Mouse (Mus musculus): ENCODE measurements at regions not wholly inside any gene's neighbourhood (a gene's known extent, or its start where the extent isn't known, plus 50 kb on each side); places are given as distances from the start of the nearest gene placed in this dataset.

DNA sequence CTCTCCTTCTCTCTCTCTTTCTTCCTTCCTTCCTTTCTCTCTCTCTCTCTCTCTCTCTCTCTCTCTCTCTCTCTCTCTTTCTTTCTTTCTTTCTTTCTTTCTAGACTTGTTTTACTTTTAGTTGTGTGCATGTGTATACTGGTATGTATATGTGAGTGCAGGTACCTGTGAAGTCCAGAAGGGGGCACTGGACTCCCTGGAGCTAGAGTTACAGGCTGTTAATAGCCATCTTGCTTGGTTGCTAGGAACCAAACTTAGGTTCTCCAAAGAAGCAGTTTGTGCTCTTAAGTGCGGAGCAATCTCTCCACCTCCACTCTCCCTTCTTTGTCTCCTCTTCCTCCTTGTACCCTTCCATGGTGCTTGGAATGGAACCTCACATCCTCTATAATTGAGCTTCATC lies 77.2 kb downstream of the Gm10604 start:
- no peak for ATAC-seq (replicated peaks; ENCODE audit: low FRiP score, poor library complexity, severe bottlenecking)

DNA sequence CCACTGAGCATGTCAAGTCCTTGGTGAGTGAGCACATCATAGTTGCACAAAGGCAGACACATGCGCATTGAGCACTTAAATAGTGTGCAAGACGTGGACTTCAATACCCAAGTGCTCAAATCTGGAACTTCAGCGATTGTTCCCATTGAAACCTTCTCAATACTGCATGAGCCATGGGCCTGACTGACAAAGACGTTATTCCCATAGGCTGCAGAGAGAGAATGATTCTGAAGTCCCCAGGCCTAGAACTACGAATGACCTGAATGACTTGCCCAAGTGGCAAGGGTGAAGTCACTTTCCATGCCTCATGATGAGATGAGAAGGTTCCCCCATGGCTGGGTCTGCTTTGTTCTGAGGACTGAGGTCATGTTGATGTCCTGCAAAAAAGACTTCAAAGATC lies 77.7 kb downstream of the Gm10604 start:
- ATAC-seq (replicated peaks; ENCODE audit: low FRiP score, poor library complexity, severe bottlenecking), result no peak

DNA sequence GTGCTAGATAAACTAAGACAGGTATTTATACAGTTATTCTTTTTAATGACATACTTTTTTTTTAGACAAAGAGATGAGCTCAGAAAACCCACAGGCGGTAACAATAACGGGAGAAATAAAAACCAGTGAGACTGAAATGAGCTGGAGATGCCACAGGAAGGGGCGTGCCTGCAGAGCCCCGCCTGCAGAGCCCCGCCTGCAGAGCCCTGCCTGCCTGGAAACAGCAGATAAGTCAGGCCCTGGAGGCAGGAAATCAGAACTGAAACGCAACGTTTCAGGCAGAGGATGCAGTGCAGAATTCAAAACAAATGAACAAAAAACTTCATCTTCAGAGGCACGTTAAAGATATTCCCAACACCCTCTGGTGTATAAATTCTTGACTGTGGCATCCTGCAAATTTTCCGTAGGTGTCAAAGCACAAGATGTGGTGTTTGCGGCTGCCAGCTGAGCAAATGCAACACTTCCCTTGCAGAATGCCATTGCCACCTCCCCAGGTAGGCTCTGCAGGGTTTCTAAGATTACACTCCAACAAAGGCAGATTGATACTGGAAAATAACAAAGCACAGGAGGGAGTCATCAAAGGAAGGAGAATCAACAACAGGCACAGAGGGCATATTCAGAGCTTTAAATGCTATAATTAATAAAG lies 81.0 kb downstream of the Gm10604 start:
- peak; percentile 99 for ATAC-seq (replicated peaks; ENCODE audit: low FRiP score, poor library complexity, severe bottlenecking)

DNA sequence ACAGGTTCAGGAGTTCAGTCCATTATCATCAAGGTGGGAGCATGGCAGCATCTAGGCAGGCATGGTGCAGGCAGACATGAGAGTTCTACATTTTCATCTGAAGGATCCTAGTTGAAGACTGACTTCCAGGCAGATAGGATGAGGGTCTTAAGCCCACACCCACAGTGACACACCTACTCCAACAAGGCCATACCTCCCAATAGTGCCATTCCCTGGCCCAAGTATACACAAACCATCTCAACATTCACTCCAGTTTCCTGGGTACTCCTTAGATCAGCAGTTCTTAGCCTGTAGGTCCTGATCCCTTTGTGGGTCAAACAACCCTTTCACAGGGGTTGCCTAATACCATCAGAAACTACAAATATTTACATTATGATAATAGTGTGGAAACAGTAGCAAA lies 83.8 kb downstream of the Gm10604 start:
- no peak for ATAC-seq (replicated peaks; ENCODE audit: low FRiP score, poor library complexity, severe bottlenecking)

DNA sequence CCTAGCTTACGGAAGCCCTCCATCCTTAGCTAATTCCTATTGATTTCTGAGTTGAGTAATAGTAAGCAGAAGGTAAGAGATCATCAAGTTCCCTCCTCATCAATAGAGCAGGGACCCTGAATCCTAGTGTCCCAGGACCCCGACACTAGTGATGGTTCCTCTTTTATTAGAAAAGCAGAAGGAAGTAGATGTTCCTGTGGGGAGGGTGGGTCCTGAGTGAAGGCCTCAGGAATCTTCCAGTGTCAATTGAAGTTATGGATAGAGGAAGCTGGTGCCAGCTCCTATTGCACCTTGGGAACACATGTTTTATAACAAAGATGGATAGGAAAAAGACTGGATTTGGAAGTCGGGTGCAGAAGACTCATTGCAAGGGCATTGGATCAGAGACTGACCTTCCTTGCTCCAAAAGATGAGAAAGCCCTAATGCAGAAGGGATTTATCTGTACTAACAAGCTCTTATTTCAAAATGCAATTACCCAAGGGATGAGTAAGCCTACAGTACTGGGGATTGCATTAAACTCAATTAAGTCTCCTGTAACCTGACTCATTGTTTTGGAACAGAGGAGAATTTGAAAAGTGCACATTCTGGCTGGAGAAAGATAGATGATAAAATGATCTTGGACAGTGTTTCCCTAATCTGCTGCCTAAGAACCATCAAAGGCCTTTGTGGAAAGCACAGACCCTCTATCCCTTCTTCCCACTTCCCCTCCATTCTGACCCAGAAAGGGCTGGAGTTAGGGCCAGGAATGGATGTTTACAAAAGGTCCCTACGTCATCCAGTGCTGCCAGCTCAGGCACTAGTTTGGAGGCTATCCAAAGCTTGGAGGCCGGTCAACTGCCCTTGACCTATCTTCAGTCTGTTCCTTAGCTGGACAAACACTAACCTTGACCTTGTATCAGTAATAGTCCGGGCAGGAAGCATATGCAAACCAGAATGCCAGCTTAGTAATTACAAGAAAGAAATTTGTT lies 84.9 kb downstream of the Gm10604 start:
- no peak for ATAC-seq (replicated peaks; ENCODE audit: low FRiP score, poor library complexity, severe bottlenecking)

DNA sequence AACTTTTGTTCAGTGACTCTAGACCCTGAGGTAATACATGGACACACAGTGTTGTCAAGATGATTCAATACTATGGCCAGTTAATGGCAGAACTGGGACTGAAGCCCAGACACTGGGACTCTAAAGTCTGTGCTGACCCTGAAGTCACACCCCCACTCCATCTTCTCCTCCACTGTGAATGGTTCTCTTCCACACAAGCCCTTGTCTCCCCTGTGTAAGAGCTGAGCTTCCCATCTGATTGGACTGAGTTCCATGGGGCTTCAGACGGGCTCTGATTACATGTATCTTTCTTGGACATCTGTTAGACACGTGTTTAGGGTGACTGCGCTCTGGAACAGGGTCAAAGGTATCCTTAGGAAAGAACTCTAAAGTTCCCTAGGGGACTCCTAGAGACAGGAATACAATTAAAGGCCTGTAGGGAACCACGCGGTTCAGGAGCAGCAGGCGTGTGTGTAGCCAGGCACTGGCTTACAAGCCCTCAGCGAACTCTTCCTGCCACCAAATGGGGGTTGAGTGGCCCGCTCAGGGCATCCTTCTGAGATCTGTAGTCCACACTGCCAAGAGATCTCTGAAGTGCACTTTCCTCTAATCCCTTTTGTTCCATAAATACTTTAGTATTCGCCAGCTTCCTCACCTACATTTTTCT lies 87.4 kb downstream of the Gm10604 start:
- peak; percentile 83 for ATAC-seq (replicated peaks; ENCODE audit: low FRiP score, poor library complexity, severe bottlenecking)

DNA sequence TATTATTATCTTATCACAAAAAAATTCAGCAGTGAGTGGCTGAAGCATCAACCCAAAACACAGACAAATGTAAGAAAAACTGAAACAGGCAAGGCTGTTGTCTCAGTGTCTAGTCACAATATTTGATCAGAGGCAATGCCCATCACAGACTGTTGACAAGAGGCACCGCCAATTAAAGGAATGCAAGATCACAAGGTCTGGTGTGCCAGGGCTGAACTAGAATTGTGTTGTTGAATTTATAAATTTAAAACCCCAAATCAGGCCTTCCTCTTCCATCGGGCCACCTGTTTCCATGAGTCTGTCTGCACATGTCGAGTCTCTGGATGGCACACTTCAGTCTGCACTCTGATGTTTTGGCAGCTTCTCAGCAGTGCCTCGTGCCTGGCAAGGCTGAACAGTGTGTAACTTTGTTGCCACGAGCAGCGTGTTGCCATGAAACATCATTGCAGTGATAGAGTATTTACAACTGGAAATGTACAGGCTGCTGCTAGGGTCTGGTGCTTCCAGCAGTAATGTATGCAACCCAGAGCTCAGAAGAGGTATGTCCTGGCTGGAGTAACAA lies 91.9 kb downstream of the Gm10604 start:
- no peak for ATAC-seq (replicated peaks; ENCODE audit: low FRiP score, poor library complexity, severe bottlenecking)

DNA sequence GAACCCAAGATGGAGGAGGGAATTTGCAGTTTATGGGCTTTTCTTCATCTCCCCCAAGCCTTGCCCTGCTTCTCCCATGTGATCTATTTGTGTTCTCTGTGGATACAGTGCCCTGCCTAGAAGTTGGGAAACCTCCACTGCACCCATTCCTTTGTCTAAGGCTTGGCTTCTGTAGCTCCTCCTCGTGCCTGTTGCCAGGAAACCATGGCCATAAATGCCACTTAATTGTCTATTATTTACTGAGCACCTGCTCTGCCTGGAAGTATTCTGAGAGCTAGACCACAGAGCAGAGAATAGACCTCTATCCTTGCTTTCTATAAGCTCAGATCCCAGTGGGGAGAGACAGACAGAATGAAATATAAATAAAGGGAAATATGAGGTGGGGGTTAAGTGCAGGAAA lies 93.7 kb downstream of the Gm10604 start:
- no peak for ATAC-seq (replicated peaks; ENCODE audit: low FRiP score, poor library complexity, severe bottlenecking)

DNA sequence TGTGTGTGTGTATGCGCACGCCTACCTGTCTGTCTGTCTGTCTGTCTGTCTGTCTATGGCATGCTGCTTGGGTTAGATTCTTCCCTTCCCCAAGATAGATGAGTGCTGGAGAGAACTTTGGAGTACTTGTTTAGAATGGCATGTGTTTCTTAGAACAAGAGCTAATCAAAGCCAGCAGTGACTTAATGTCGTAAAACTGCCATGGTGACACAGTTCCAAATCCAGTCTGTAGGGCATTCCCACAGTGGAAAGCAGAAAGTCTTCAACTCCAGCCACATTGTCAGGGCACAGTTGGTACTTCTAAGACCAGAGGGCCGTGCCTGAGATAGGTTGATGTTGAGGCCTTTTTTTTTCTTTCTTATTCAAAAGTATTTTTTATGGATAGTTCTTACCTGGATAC lies 95.6 kb downstream of the Gm10604 start:
- no peak for ATAC-seq (replicated peaks; ENCODE audit: low FRiP score, poor library complexity, severe bottlenecking)

DNA sequence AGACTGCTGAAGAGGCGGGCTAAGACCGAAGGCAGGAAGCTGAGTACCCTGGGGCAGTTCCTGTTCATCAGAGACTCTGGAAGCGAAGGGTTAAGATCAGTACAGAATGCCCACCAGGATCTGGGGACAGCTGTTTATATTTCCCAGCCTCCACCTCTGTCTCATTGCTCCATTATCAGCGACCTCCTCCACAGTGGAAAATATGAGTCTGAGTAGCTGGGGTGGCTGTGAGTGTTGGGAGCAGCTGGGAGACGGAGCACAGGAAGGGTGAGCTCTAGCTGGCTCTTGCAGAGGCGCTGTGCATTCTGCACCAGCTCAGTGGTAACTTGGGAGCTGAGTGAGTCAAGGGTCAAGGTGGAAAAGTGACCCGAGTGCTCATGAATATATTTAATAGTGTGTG lies 96.2 kb downstream of the Gm10604 start:
- no peak for ATAC-seq (replicated peaks; ENCODE audit: low FRiP score, poor library complexity, severe bottlenecking)

DNA sequence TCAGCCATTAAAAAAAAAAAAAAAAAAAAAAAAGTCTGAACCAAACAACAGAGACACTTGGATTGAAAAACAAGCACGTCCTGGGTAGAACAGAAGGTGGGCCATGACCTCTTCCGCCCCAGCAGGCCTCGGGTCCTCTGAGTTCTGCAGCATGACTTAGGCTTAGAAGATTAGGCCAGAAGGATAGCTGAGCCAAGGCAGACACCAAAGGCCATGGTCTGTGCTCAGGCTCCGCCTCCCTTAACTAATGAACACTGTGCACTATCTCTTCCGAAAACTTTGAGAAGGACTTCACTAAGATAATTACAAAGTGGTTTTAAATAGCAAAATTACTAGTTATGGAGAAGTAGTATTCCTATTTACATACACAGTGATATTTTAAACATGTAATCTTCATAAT lies 97.8 kb downstream of the Gm10604 start:
- peak; percentile 56; the same call in 1 of the 2 replicates for ATAC-seq (replicated peaks; ENCODE audit: low FRiP score, poor library complexity, severe bottlenecking)

DNA sequence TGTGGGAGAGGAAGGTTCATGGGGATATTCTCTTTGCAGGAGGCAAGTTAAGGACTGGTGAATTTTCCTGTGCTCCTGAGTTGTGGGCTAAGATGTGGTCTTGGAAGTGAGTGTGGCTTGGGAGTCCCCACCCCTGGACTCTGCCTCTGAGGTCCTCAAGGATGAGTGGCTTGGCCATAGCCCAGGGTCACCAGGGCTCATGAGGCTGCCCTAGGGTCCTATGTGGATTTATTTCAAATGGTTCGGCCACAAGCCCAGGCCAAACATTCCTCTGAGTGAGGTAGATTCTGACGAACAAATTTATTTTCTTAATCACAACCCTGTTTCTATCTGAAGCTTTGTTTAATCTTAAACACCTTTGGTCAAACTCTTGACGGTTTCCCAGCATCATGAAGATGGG lies 98.4 kb downstream of the Gm10604 start:
- ATAC-seq (replicated peaks; ENCODE audit: low FRiP score, poor library complexity, severe bottlenecking), result no peak

DNA sequence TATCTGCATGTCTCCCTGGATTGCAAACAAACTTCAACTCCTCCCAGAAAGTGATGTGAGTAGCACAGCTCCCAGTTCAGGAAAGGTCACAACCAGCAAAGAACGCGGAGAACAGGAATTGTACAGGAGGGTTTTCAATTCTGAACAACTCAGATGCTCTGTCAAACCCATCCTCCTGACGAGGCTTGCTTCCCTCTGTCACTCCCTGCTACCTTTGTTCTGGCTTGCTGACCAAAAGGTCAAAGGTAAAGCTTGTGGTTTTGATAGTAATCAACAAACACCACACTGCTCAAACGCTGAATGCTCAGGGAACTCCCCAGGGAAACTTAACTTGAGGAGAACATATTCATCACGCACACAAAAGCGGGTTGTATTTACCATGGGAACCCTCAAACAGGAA lies 102.4 kb downstream of the Gm10604 start:
- ATAC-seq (replicated peaks; ENCODE audit: low FRiP score, poor library complexity, severe bottlenecking), result no peak

DNA sequence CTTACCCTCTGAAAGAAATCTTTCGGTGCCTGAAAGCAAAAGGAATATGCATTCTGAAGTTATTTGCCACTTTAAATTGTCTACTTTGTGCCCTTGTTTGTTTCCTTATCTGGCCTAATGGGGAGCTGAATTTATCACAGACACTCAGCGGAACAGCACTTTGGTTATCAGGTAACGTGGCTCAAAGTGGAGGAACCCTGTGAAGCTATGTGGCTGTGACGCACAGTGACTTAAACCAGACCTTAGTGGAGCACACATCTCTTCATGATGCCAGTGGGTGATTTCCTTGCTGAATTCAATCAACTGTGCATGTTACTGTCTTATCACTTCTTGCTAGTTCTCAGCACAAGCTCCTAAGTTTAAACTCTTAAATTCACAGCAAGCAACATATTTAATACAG lies 103.1 kb downstream of the Gm10604 start:
- no peak for ATAC-seq (replicated peaks; ENCODE audit: low FRiP score, poor library complexity, severe bottlenecking)

DNA sequence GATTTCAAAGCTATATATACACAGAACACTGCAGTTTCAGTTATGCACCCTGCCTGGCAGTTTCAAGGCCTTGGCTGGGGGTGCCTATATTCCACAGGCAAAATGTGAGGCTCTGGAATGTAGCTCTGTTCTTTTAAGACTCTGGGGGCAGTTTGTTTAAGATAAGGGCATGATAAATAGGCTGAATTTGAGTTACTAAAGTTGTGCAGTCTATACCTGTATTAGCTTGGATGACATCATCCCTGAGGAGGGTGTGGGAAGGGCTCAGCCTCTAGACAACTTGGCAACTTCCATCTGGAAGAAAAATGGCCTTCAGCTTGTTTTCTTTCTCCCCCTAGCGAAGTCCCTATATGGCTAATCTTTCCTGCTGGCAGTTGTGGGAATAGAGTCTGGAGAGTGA lies 105.1 kb downstream of the Gm10604 start:
- no peak for ATAC-seq (replicated peaks; ENCODE audit: low FRiP score, poor library complexity, severe bottlenecking)

DNA sequence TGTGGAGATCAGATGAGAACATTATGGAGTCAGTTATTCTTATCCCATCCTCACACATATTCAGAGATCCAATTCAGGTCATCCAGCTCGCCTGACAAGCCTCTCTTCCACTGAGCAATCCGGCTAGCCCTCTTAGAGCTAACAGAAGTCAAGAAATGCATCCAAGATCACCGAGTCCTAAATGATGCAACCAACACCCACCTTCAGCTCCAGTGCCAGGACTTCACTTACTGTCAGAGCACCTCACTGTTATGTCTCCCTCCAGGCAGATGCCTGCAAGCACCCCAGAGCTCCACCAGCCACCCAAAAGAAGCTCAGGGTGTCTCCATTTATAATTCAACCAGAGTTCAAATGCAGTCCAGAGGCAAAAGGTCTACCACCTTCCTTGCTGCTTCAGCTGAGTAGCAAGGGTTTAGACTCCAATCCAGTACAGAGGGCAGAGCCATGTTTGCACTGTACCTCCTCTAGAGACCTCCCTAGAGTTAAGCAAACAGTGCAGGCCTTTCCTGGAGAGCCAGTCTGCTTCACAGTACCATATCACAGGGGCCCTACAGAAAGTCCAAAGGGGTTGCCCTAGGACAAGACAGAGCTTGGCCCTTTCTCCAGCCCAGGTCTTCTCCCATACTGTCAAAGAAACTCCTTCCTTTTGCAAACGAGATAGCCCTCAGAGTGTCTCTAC lies 106.3 kb downstream of the Gm10604 start:
- no peak for ATAC-seq (replicated peaks; ENCODE audit: low FRiP score, poor library complexity, severe bottlenecking)

DNA sequence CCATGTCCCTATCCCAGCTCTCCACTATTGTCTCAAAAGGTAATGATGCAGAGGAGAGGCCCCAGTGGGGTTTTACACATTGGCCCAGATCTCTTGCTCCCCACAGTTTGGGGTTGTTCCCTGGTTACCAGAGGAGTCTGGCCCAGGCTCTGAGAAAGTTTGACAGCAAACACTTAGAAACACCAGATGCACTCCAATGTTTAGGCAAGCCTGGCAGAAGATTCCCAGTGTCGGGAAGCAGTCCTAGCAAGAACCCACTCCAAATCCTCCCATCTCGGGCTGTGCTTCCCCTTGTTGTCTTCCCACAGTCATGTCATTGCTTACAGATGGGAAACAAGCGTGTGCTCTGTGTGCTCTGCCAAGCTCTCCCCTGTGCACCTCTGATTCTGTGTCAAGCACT lies 109.0 kb downstream of the Gm10604 start:
- no peak for ATAC-seq (replicated peaks; ENCODE audit: low FRiP score, poor library complexity, severe bottlenecking)

DNA sequence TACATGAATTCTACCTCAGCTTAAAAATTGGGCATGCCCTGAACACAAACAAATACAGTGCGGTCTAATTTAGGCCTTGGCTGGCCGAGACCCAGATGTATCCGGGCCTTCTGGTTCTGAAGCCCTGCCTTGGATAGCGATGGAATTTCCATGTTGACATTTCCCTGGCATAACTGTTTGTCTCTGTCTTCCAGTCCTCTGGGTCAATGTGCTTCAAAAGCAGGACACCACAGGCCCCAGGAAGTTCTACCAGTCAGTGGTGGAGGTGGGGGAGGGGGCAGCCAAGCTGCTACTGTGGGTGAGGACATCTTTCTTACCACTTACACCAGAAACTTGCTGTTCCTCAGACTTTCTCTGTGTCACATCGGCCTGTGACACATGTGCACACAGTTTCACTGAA lies 111.3 kb downstream of the Gm10604 start:
- no peak for ATAC-seq (replicated peaks; ENCODE audit: low FRiP score, poor library complexity, severe bottlenecking)

DNA sequence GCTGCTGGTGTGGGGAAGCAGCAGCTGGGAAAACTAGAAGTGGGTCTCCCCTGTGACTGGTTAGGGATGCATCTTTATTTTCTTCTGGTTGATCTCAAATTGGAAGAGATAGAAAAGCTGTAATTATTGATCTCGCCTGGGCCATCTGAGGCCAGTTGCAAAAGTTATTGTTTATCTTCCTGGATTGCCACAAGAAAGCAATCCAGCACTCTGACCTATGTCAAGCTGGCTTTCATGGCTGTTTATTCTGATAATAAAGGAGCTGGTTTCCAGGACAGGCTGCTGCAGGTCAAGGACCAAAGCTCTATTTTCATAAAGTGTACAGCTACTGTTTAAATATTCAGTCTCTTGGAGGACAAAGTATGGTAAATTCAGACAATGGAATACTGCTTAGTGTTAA lies 112.5 kb downstream of the Gm10604 start:
- no peak for ATAC-seq (replicated peaks; ENCODE audit: low FRiP score, poor library complexity, severe bottlenecking)

Measured in erythroid progenitor cell, adult 5-6 weeks (primary cell).